Mouse (Mus musculus) hindbrain, postnatal 0 days (tissue): ENCODE data around the gene Prm1. TPM values are rescaled to one million over a fixed set of nuclear protein-coding genes. Genes with fewer than 3 reads are reported as not detected.

Experiments
- ATAC-seq: fragments of 200-750 bp; cut with Nextera tagmentation; 2 replicates; pipeline ENCODE4 v1.8.0; 2017; ENCODE audit warnings: mild to moderate bottlenecking, moderate TSS enrichment, moderate library complexity
- DNase-seq: peaks from one replicate; pipeline ENCODE4 v3.0.0-alpha.2; 2015; ENCODE audit warnings: low spot score
- H3K27ac ChIP-seq: fragments of 300-500 bp; sonication (generic); 2 replicates; pipeline ENCODE4 v1.5.1; 2014; ENCODE audit warnings: mild to moderate bottlenecking
- H3K27me3 ChIP-seq: fragments of 300-500 bp; sonication (generic); 2 replicates; pipeline ENCODE4 v1.6.1; 2014; ENCODE audit warnings: low read length, mixed read lengths; ENCODE audit not compliant: insufficient read depth
- H3K36me3 ChIP-seq: fragments of 300-500 bp; sonication (generic); 2 replicates; pipeline ENCODE4 v1.6.1; 2014; ENCODE audit warnings: low read length, mixed read lengths; ENCODE audit not compliant: insufficient read depth
- H3K4me1 ChIP-seq: fragments of 300-500 bp; sonication (generic); 2 replicates; pipeline ENCODE4 v1.6.1; 2014; ENCODE audit warnings: antibody characterized with exemption, low read length, mixed read lengths; ENCODE audit not compliant: insufficient read depth
- H3K4me2 ChIP-seq: fragments of 300-500 bp; sonication (generic); 2 replicates; pipeline ENCODE4 v1.6.1; 2014; ENCODE audit warnings: low read depth, mild to moderate bottlenecking, low read length, moderate library complexity, mixed read lengths
- H3K4me3 ChIP-seq: fragments of 300-500 bp; sonication (generic); 2 replicates; pipeline ENCODE4 v1.5.1; 2014; ENCODE audit warnings: low read length
- H3K9ac ChIP-seq: fragments of 300-500 bp; sonication (generic); replicated peaks from 2 replicates; pipeline ENCODE4 v1.6.1; 2014; ENCODE audit warnings: mild to moderate bottlenecking, low read length, moderate library complexity, mixed read lengths
- H3K9me3 ChIP-seq: fragments of 300-500 bp; sonication (generic); 2 replicates; pipeline ENCODE4 v1.6.1; 2016; ENCODE audit warnings: low read length, mixed read lengths
- CTCF ChIP-seq: IDR thresholded peaks from 2 replicates; pipeline ENCODE4 v1.5.1; 2016; ENCODE audit warnings: antibody characterized with exemption, control low read depth, low read depth
- WGBS: fragments of 180-500 bp; shearing (Covaris S2); extraction: QIAGEN DNeasy Blood & Tissue Kit; methylation state at CpG from one replicate; pipeline ENCODE4 v1.1.7; 2014; 5-methylcytosine and 5-hydroxymethylcytosine counted together
- polyA plus RNA-seq: library from polyadenylated mRNA; unstranded; fragments of >200 nt; fragmentation: Nextera tagmentation; extraction: Ambion mirVana; gene quantifications from 2 replicates; pipeline ENCODE4 v1.2.1, GENCODE M21; 2015
- total RNA-seq: library from RNA; depleted of rRNA; stranded (reverse); fragments of >200 nt; gene quantifications from 2 replicates; pipeline ENCODE4 v1.2.3, GENCODE M21; 2014

Gene Prm1
- total and polyA plus RNA-seq, 2 experiments from 2014 or later, result 0.70 TPM; not detected in 1

DNA sequence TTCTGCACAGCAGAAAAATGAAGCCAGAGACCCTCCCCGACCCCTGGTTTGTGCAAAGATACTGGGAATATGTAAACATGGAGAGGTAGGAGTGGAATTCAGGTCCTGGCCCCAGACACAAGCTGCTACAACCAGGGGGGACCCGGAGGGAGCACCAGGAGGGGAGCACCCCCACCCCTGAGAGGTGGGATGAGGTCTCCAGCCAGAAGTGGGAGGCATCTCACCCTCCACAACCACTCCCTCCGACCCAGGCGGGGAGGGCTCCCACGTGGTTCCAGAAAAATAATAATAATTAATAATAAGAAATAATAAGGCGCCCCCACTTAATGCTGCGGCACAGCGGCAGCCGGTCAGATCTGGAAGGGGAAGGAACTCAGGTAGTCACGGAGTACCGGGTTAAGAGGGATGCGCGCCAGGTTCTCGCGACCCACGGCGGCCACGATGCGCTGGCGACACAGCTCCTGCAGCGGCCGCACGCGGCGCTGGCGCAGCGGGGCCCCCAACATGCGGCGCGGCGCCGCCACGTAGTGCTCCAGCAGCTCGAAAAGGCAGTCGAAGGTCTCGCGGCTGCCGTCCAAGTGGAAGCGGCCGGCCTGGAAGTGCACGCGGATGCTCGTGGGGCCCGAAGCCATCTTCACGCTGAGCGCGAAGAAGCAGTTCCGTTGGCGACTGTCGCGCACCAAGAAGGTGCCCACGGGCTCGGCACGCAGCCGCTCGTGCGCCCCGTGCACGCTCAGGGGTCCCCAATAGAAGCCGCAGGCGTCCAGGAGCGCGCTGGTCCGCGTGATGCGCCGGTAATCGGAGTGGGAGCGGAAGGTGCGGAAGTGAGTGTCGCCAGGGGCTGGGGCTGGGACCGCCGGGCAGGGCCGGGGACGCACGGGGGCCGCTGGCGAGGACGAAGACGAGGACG lies 21.5 kb downstream of the Prm1 start:
- H3K4me3 ChIP-seq, result peak overlapping the region; percentile 74
- H3K9ac ChIP-seq, result peak overlapping the region; percentile 80
- H3K27ac ChIP-seq, result peak overlapping the region; percentile 90
- DNase-seq, result peak; percentile 71
- H3K4me1 ChIP-seq, result peaks cover 7% of the 10 kb centered on the region
- H3K36me3 ChIP-seq, result no peaks in the 10 kb centered on the region
- 0 out of 2 replicates have a peak, but pooled peaks have one; percentile 4 for TF ChIP-seq CTCF
- ATAC-seq, result no peak; the same call in 1 of the 2 replicates
- H3K27me3 ChIP-seq, result no peaks in the 10 kb centered on the region
- H3K9me3 ChIP-seq, result no peaks in the 10 kb centered on the region
- 3% methylated on average over 75 of the region's 81 CpGs for WGBS
- H3K4me2 ChIP-seq, result peak overlapping the region; percentile 99

- DNase-seq (no peak), ATAC-seq (no peak)
- WGBS, result 69% methylated on average over 8 of the region's 8 CpGs
- Histone ChIP-seq H3K9ac (no peak overlapping the region), H3K4me1 (peaks cover 7% of the 10 kb centered on the region), H3K36me3 (no peaks in the 10 kb centered on the region), H3K4me3 (peak overlapping the region; percentile 74), H3K27me3 (no peaks in the 10 kb centered on the region), H3K27ac (no peak overlapping the region), H3K9me3 (no peaks in the 10 kb centered on the region), H3K4me2 (peak overlapping the region; percentile 99)
- no peak for TF ChIP-seq CTCF
Measured at GRCm38 (mm10) chr16:10783451-10783850, 22.2 kb downstream of the Prm1 start.

GRCm38 (mm10) chr16:10783152-10783434 lies 22.5 kb downstream of the Prm1 start:
- Histone ChIP-seq H3K27me3 (no peaks in the 10 kb centered on the region), H3K4me1 (peaks cover 7% of the 10 kb centered on the region), H3K4me2 (peak overlapping the region; percentile 99), H3K27ac (no peak overlapping the region), H3K36me3 (no peaks in the 10 kb centered on the region), H3K9ac (no peak overlapping the region), H3K4me3 (no peak overlapping the region), H3K9me3 (no peaks in the 10 kb centered on the region)
- 48% methylated on average over 1 of the region's 1 CpGs for WGBS
- no peak for TF ChIP-seq CTCF
- DNase-seq (no peak), ATAC-seq (no peak)

- no peak overlapping the region for H3K27ac ChIP-seq
- WGBS, result 44% methylated on average over 6 of the region's 6 CpGs
- H3K9ac ChIP-seq, result no peak overlapping the region; the same call in 1 of the 2 replicates
- H3K9me3 ChIP-seq, result no peaks in the 10 kb centered on the region
- DNase-seq (no peak), ATAC-seq (no peak)
- H3K4me3 ChIP-seq, result no peak overlapping the region
- no peak for TF ChIP-seq CTCF
- no peaks in the 10 kb centered on the region for H3K27me3 ChIP-seq
- H3K4me1 ChIP-seq, result peaks cover 7% of the 10 kb centered on the region
- H3K36me3 ChIP-seq, result no peaks in the 10 kb centered on the region
- H3K4me2 ChIP-seq, result peak overlapping the region; percentile 99
Measured at GRCm38 (mm10) chr16:10782377-10783151, 23.1 kb downstream of the Prm1 start.

GRCm38 (mm10) chr16:10781862-10782371 lies 23.7 kb downstream of the Prm1 start:
- Histone ChIP-seq H3K4me2 (no peak overlapping the region), H3K36me3 (no peaks in the 10 kb centered on the region), H3K27ac (no peak overlapping the region), H3K4me1 (peaks cover 7% of the 10 kb centered on the region), H3K9ac (no peak overlapping the region), H3K4me3 (no peak overlapping the region), H3K9me3 (no peaks in the 10 kb centered on the region), H3K27me3 (no peaks in the 10 kb centered on the region)
- ATAC-seq, result no peak
- TF ChIP-seq CTCF, result no peak
- no peak for DNase-seq
- WGBS, result 52% methylated on average over 9 of the region's 9 CpGs

- Histone ChIP-seq H3K4me3 (no peak overlapping the region), H3K4me1 (peaks cover 4% of the 10 kb centered on the region; the same call in 1 of the 2 replicates), H3K9ac (no peak overlapping the region), H3K27ac (no peak overlapping the region), H3K27me3 (no peaks in the 10 kb centered on the region), H3K4me2 (no peak overlapping the region), H3K36me3 (no peaks in the 10 kb centered on the region), H3K9me3 (no peaks in the 10 kb centered on the region)
- TF ChIP-seq CTCF, result no peak
- no peak for ATAC-seq
- 76% methylated on average over 5 of the region's 5 CpGs for WGBS
- no peak for DNase-seq
Measured at GRCm38 (mm10) chr16:10780631-10781120, 25.0 kb downstream of the Prm1 start.
